Mouse (Mus musculus): Measurements from ENCODE around the gene Prss53. TPM values are rescaled to one million over a fixed set of nuclear protein-coding genes. Genes with fewer than 3 reads are reported as not detected.
"Not testable (repeated sequence)": the region's sequence is repeated elsewhere in the genome, so short reads cannot be mapped to it uniquely, and the experiment has no call there.

Gene Prss53
- total and polyA plus RNA-seq, 3 experiments: 0.30 TPM; not detected in 2

DNA sequence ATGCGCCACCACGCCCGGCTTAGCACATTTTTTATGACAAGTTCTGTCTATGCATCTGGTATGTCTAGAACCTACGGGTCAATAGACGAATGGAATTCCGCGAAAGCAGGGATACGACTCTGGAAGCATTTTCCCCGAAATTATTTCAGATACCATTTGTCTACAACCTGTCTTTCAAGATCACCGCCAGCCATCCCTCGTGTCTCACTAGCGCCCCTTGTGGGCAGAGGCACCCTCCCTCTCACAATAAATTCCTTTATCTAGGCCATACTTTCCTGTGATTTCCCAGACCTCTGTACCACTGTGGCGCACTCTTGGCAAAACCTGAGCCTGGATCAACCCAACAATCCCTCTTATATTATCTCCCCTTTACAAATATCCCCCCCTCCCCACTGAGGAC, 5.6 kb upstream of the Prss53 start:
- Histone ChIP-seq H3K9ac (ENCODE audit: insufficient read depth, low read depth) (no peak overlapping the region), H3K36me3 (replicated peaks in 1 of 2; ENCODE audit: control insufficient read depth in 1 of 2, insufficient read depth in 1 of 2, low read length in 1 of 2) (peaks cover 0 to 29% of the 10 kb centered on the region in 2 experiments), H3K79me2 (replicated peaks; ENCODE audit: control insufficient read depth, extremely low read depth, insufficient read depth, poor library complexity, severe bottlenecking) (no peaks in the 10 kb centered on the region), H3K27ac (ENCODE audit: insufficient read depth, low read depth) (no peak overlapping the region), H3K9me3 (replicated peaks; ENCODE audit: low read length) (peaks cover 3% of the 10 kb centered on the region), H3K4me3 (replicated peaks in 1 of 3; ENCODE audit: low read depth in 2 of 3, low read length in 2 of 3, poor library complexity in 1 of 3) (no peak overlapping the region), H3K4me2 (ENCODE audit: insufficient read depth, low read depth, poor library complexity, severe bottlenecking) (no peak overlapping the region), H3K4me1 (ENCODE audit: control insufficient read depth in 1 of 2, insufficient read depth in 2 of 2) (0 out of 4 replicates have a peak, but pooled peaks cover 0 to 2% of the 10 kb centered on the region in 2 experiments), H3K27me3 (replicated peaks) (no peaks in the 10 kb centered on the region)
- peak; percentile 54 for DNase-seq (ENCODE audit: extremely low read depth)
- in situ Hi-C loops (cut with MboI; ENCODE audit: low pct_ligation_motif_present, low pct_unique_long_range_greater_than_20kb, low sequenced_read_pairs): no loop called here
- dilution Hi-C loops (cut with MboI; ENCODE audit: extremely low pct_ligation_motif_present, extremely low pct_unique_long_range_greater_than_20kb, low sequenced_read_pairs): no loop called here
- TF ChIP-seq SMC3 (IDR thresholded peaks at IDR 0.05; ENCODE audit: low read depth, low read length) (peak; percentile 23), CTCF (conservative IDR thresholded peaks at IDR 0.05 in 1 of 2, IDR thresholded peaks at IDR 0.05 in 1 of 2; ENCODE audit: low read depth in 2 of 2, low read length in 2 of 2) (peak; percentile 72 to 75), RAD21 (IDR thresholded peaks at IDR 0.05; ENCODE audit: low read depth, low read length) (peak; percentile 38), BHLHE40 (IDR thresholded peaks at IDR 0.05; ENCODE audit: low read depth, low read length) (no peak)

DNA sequence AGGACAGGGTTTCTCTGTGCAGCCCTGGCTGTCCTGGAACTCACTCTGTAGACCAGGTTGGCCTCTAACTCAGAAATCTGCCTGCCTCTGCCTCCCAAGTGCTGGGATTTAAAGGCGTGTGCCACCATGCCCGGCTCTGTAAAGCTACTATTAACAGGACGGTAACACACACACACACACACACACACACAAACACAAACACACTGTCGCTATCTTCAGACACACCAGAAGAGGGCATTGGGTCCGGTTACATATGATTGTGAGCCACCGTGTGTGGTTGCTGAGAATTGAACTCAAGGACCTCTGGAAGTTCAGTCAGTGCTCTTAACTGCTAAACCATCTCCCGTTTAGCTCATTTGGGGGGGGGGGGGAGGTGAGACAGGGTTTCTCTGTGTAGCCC, 5.1 kb upstream of the Prss53 start:
- DNase-seq (ENCODE audit: extremely low read depth); H3K79me2 ChIP-seq (replicated peaks; ENCODE audit: control insufficient read depth, extremely low read depth, insufficient read depth, poor library complexity, severe bottlenecking); H3K4me2 ChIP-seq (ENCODE audit: insufficient read depth, low read depth, poor library complexity, severe bottlenecking); H3K9me3 ChIP-seq (replicated peaks; ENCODE audit: low read length); H3K4me3 ChIP-seq (replicated peaks in 1 of 3; ENCODE audit: low read depth in 2 of 3, low read length in 2 of 3, poor library complexity in 1 of 3); dilution Hi-C loops (cut with MboI; ENCODE audit: extremely low pct_ligation_motif_present, extremely low pct_unique_long_range_greater_than_20kb, low sequenced_read_pairs); H3K9ac ChIP-seq (ENCODE audit: insufficient read depth, low read depth); in situ Hi-C loops (cut with MboI; ENCODE audit: low pct_ligation_motif_present, low pct_unique_long_range_greater_than_20kb, low sequenced_read_pairs); H3K4me1 ChIP-seq (ENCODE audit: control insufficient read depth in 1 of 2, insufficient read depth in 2 of 2); H3K27me3 ChIP-seq (replicated peaks); H3K27ac ChIP-seq (ENCODE audit: insufficient read depth, low read depth): not testable (repeated sequence)
- peaks cover 0 to 34% of the 10 kb centered on the region in 2 experiments for H3K36me3 ChIP-seq (replicated peaks in 1 of 2; ENCODE audit: control insufficient read depth in 1 of 2, insufficient read depth in 1 of 2, low read length in 1 of 2)

DNA sequence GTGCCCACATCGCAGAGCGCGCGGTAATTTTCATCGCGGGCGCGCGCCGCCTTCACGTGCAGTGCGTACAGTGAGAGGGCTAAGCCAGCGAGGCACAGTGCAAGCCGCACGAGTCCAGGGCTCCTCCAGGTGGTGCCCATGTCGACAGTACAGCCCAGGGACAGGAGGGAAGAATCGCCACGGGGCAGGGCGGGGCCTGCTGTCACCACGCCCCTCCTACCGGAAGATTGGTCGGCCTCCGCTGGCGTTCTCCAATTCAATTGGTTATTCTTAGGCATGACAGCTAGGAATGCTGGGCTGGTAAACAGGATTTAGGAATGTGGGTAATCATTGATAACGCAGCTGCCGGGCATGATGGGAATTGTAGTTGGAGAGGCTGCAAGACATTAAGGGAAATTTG, 4.7 kb upstream of the Prss53 start, which contains the start of the genes Gm21974 and Vkorc1:
Gene Gm21974 (minus strand): TSS at position 13 of the 400 bp plus-strand sequence.
Gene Vkorc1 (minus strand): TSS at position 176 of the 400 bp plus-strand sequence.
- TF ChIP-seq MEF2A (IDR thresholded peaks at IDR 0.05; ENCODE audit: borderline replicate concordance, low read depth, low read length) (no peak), SMC3 (IDR thresholded peaks at IDR 0.05; ENCODE audit: low read depth, low read length) (no peak), CHD2 (IDR thresholded peaks at IDR 0.05; ENCODE audit: low read length) (no peak), JUN (IDR thresholded peaks at IDR 0.05; ENCODE audit: insufficient read depth, low read depth, low read length) (no peak), ZKSCAN1 (IDR thresholded peaks at IDR 0.05; ENCODE audit: borderline replicate concordance, low read depth, low read length) (no peak), CTCF (conservative IDR thresholded peaks at IDR 0.05 in 1 of 2, IDR thresholded peaks at IDR 0.05 in 1 of 2; ENCODE audit: low read depth in 2 of 2, low read length in 2 of 2) (no peak)
- H3K9ac ChIP-seq (ENCODE audit: insufficient read depth, low read depth): no peak within 1 kb of the TSS
- no peak within 1 kb of the TSS for H3K27ac ChIP-seq (ENCODE audit: insufficient read depth, low read depth)
- no peak within 1 kb of the TSS for H3K4me3 ChIP-seq (replicated peaks in 1 of 3; ENCODE audit: low read depth in 2 of 3, low read length in 2 of 3, poor library complexity in 1 of 3)
- 0 out of 4 replicates have a peak, but pooled peaks cover 0 to 2% of the 10 kb centered on the region in 2 experiments for H3K4me1 ChIP-seq (ENCODE audit: control insufficient read depth in 1 of 2, insufficient read depth in 2 of 2)
- H3K4me2 ChIP-seq (ENCODE audit: insufficient read depth, low read depth, poor library complexity, severe bottlenecking): no peak within 1 kb of the TSS
- H3K9me3 ChIP-seq (replicated peaks; ENCODE audit: low read length): peaks cover 3% of the 10 kb centered on the region
- H3K79me2 ChIP-seq (replicated peaks; ENCODE audit: control insufficient read depth, extremely low read depth, insufficient read depth, poor library complexity, severe bottlenecking): no peaks in the 10 kb centered on the region
- peaks cover 0 to 38% of the 10 kb centered on the region in 2 experiments for H3K36me3 ChIP-seq (replicated peaks in 1 of 2; ENCODE audit: control insufficient read depth in 1 of 2, insufficient read depth in 1 of 2, low read length in 1 of 2)
- dilution Hi-C loops (cut with MboI; ENCODE audit: extremely low pct_ligation_motif_present, extremely low pct_unique_long_range_greater_than_20kb, low sequenced_read_pairs) (no loop called here), in situ Hi-C loops (cut with MboI; ENCODE audit: low pct_ligation_motif_present, low pct_unique_long_range_greater_than_20kb, low sequenced_read_pairs) (no loop called here)
- no peak for DNase-seq (ENCODE audit: extremely low read depth)
- H3K27me3 ChIP-seq (replicated peaks): no peaks in the 10 kb centered on the region

Data from CH12.LX (cell line).